Mouse (Mus musculus) G1E (cell line): ENCODE results near the gene Olfr539. TPM values are rescaled to one million over a fixed set of nuclear protein-coding genes. Genes with fewer than 3 reads are reported as not detected.

Experiments
- ATAC-seq: 2 replicates; pipeline ENCODE4 v1.8.0; 2016; ENCODE audit warnings: mild to moderate bottlenecking; ENCODE audit not compliant: insufficient number of reproducible peaks, poor library complexity, low FRiP score, severe bottlenecking; ENCODE audit errors: extremely low read depth
- DNase-seq: peaks from one replicate; pipeline ENCODE4 v3.0.0; 2012; ENCODE audit warnings: low spot score
- H3K27me3 ChIP-seq: 2 replicates; pipeline ENCODE4 v1.6.1; 2012; ENCODE audit warnings: mild to moderate bottlenecking, low read length, inconsistent platforms; ENCODE audit not compliant: insufficient read depth
- H3K36me3 ChIP-seq: replicated peaks from 2 replicates; pipeline ENCODE3; 2012; ENCODE audit warnings: mild to moderate bottlenecking, inconsistent platforms
- H3K4me1 ChIP-seq: 2 replicates; pipeline ENCODE4 v1.6.1; 2012; ENCODE audit warnings: low read depth, low read length, inconsistent platforms, mixed read lengths; ENCODE audit not compliant: insufficient read depth
- H3K4me3 ChIP-seq: 2 replicates; pipeline ENCODE4 v1.5.1; 2012; ENCODE audit warnings: low read depth, mild to moderate bottlenecking, inconsistent platforms, low read length, moderate library complexity, mixed read lengths
- H3K9me3 ChIP-seq: replicated peaks from 2 replicates; pipeline ENCODE4 v1.6.1; 2012; ENCODE audit warnings: inconsistent platforms
- CTCF ChIP-seq: IDR thresholded peaks from 2 replicates; pipeline ENCODE4 v1.5.1; 2012; ENCODE audit warnings: low read depth, low read length, inconsistent platforms, mixed read lengths
- GATA1 ChIP-seq: IDR thresholded peaks from 2 replicates; pipeline ENCODE4 v1.6.1; 2012; ENCODE audit warnings: borderline replicate concordance, low read length, inconsistent platforms, mixed read lengths
- GATA2 ChIP-seq: IDR thresholded peaks from 2 replicates; pipeline ENCODE4 v1.6.1; 2012; ENCODE audit warnings: low read depth, low read length, inconsistent platforms, borderline replicate concordance
- POLR2AphosphoS5 ChIP-seq: IDR thresholded peaks from 2 replicates; pipeline ENCODE4 v1.6.1; 2012; ENCODE audit warnings: low read depth, low read length, inconsistent platforms; ENCODE audit not compliant: insufficient replicate concordance
- TAL1 ChIP-seq: conservative IDR thresholded peaks from 2 replicates; pipeline ENCODE4 v1.6.1; 2012; ENCODE audit warnings: low read depth, low read length, inconsistent platforms, mixed read lengths
- polyA plus RNA-seq: library from polyadenylated mRNA; stranded (reverse); fragments of >175 nt; gene quantifications from 2 replicates; pipeline ENCODE4 v1.2.3, GENCODE M21; 2012
- total RNA-seq, 2 experiments: library from RNA; stranded (forward) in 1 of 2; stranded (reverse) in 1 of 2; fragments of 200-1000 nt in 1 of 2; fragments of >200 nt in 1 of 2; fragmentation: Nextera tagmentation in 1 of 2; gene quantifications; 2 replicates each; pipeline ENCODE4 v1.2.3; 2014 to 2017

Olfr539 gene
- total and polyA plus RNA-seq, 3 experiments, result 0.11 TPM; not detected in 2

GRCm38 (mm10) chr7:140681651-140682050 is 21.9 kb downstream of the Olfr539 start, which contains the start of gene Olfr45:
TSS of gene Olfr45 (plus strand) at chr7:140681951.
- ATAC-seq, result no peak
- no peaks in the 10 kb centered on the region for H3K36me3 ChIP-seq
- 0 out of 2 replicates have a peak, but pooled peaks cover 3% of the 10 kb centered on the region for H3K9me3 ChIP-seq
- no peak for TF ChIP-seq GATA1
- no peak for TF ChIP-seq POLR2AphosphoS5
- TF ChIP-seq TAL1, result no peak
- TF ChIP-seq CTCF, result no peak
- no peak within 1 kb of the TSS for H3K4me3 ChIP-seq
- no peak for DNase-seq
- H3K27me3 ChIP-seq, result no peaks in the 10 kb centered on the region
- no peaks in the 10 kb centered on the region for H3K4me1 ChIP-seq

GRCm38 (mm10) chr7:140696967-140697366 is 37.2 kb downstream of the Olfr539 start, which contains the start of gene Olfr541:
TSS of gene Olfr541 (plus strand) at chr7:140697267.
- no peaks in the 10 kb centered on the region for H3K9me3 ChIP-seq
- ATAC-seq (no peak), DNase-seq (no peak)
- peaks cover 3% of the 10 kb centered on the region; the same call in 1 of the 2 replicates for H3K27me3 ChIP-seq
- no peak within 1 kb of the TSS for H3K4me3 ChIP-seq
- TF ChIP-seq GATA2, result no peak
- no peak for TF ChIP-seq CTCF
- no peak for TF ChIP-seq POLR2AphosphoS5
- TF ChIP-seq GATA1, result no peak
- no peak for TF ChIP-seq TAL1
- H3K36me3 ChIP-seq, result no peaks in the 10 kb centered on the region
- H3K4me1 ChIP-seq, result no peaks in the 10 kb centered on the region

DNA sequence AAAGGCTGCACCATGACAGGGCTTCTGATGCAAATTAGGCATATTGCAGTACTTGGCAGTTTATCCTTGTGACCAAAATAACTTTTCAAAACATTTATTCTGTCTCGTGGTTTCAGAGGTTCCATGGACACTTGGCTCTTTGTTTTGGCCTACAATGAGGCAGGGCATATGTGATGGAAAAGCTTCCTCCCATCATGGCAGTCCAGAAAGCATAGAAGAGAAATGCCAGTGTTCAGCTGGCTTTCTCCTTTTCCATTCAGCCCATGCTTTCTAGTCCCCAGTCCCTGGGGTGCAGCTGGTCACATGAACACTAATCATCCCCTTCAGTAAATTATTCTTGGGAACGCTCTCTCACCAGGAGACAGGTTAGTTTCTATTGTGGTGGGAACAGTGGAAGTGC is 46.6 kb downstream of the Olfr539 start:
- Histone ChIP-seq H3K27me3 (peaks cover 3% of the 10 kb centered on the region; the same call in 1 of the 2 replicates), H3K4me3 (no peak overlapping the region), H3K9me3 (no peaks in the 10 kb centered on the region), H3K4me1 (no peaks in the 10 kb centered on the region), H3K36me3 (no peaks in the 10 kb centered on the region)
- TF ChIP-seq TAL1, result no peak
- no peak for TF ChIP-seq POLR2AphosphoS5
- TF ChIP-seq GATA2, result no peak
- TF ChIP-seq GATA1, result no peak
- TF ChIP-seq CTCF, result no peak
- ATAC-seq, result no peak
- DNase-seq, result no peak

DNA sequence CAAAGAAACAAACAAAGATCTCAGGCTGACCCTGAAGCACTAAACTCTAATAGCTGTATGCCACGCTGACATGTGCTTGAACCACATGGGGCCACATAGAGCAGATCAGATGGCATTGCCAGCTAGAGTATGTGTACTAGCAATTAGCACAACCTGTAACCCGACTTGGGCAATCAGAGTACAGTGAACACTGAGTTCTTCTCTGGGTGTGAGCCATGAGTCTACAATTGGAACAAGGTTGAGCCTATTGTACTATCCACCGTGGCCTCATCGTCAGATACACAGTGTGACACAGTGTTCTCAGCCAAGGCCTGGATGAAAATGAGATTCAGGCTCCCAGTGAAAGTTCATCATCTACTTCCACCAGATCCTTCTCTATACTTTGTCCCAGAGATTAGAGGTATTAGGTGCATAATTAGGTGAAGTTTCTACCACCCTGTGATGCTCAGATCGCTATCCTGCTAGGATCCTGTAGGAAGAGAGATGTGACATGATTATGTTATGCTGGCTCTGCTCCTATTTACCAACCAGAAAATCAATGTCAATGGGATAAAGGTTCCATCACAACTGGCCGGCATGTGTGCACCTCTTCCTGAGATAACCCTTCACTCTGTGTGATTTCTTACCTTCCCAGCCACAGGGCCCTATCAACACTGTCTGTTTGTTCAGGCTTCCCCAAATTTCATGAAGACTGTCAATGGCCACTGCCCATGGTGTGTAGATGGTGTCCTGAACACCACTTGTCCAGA is 48.0 kb downstream of the Olfr539 start:
- Histone ChIP-seq H3K4me1 (no peaks in the 10 kb centered on the region), H3K27me3 (no peaks in the 10 kb centered on the region), H3K9me3 (no peaks in the 10 kb centered on the region), H3K36me3 (no peaks in the 10 kb centered on the region), H3K4me3 (no peak overlapping the region)
- DNase-seq, result no peak
- TF ChIP-seq GATA2 (no peak), POLR2AphosphoS5 (no peak), CTCF (no peak), GATA1 (no peak), TAL1 (no peak)
- no peak for ATAC-seq

DNA sequence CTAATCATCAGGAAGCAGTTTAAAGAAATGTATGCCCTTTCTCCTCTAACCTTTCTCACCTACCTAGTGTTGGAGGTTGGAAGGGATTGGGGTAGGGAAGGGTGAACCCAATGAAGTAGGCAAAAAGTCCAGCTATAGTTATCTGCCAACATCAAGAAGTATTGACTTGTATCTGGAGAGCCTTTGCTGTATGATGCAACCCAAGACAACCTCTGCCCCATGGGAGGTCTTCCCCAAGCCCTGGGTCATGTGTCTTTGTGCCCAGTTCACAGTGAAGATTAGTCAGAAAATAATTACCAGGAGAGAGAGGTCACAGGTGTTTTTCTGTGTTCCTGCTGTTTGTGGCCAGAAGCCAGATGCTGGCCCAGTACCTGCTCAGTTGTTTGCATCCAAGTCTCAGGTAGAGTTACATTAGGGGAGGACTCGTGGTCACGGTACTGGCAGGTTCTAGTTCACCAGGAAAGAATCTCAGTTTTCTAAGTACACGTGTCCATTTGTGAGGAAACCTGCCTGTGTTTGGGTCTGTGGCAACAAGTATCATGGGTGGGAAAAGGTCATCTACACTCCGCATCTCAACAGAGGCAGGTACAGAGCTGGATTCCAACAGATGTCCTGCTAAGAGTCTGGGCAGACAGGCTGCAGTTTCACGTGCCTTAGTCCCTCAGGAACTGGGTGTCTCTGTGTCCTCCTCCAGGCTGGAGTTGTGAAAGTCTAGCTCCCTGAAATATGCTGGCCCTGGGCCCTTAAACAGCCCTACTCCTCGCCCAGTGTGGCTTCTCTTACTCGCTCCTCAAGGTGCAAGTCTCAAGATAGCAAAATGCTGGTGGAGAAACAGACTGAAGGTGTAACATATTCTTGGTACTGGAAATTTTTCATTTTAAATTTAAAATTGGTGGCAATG is 57.7 kb downstream of the Olfr539 start:
- H3K4me1 ChIP-seq, result no peaks in the 10 kb centered on the region
- TF ChIP-seq GATA1 (no peak), CTCF (no peak), POLR2AphosphoS5 (no peak)
- H3K36me3 ChIP-seq, result no peaks in the 10 kb centered on the region
- H3K4me3 ChIP-seq, result no peak overlapping the region
- no peak for DNase-seq
- ATAC-seq, result no peak
- peaks cover 9% of the 10 kb centered on the region for H3K27me3 ChIP-seq
- H3K9me3 ChIP-seq, result no peaks in the 10 kb centered on the region

GRCm38 (mm10) chr7:140721095-140721494 is 61.4 kb downstream of the Olfr539 start:
- DNase-seq, result no peak
- H3K4me3 ChIP-seq, result no peak overlapping the region
- no peaks in the 10 kb centered on the region for H3K4me1 ChIP-seq
- H3K27me3 ChIP-seq, result peaks cover 9% of the 10 kb centered on the region
- TF ChIP-seq CTCF (no peak), GATA1 (no peak), POLR2AphosphoS5 (no peak), GATA2 (no peak), TAL1 (no peak)
- H3K9me3 ChIP-seq, result no peaks in the 10 kb centered on the region
- H3K36me3 ChIP-seq, result no peaks in the 10 kb centered on the region
- ATAC-seq, result no peak
